Comparison of ENCODE assay signal across 19 mouse cellular contexts in genomic region chr15:80673337-80674095, GRCm38 (mm10). TPM values are rescaled to one million over a fixed set of nuclear protein-coding genes. Genes with fewer than 3 reads are reported as not detected.
DNase-seq lines count a peak whose midpoint lies in the region; ATAC-seq lines count a peak whose summit lies in the region.
"Had no signal": no experiment of that assay in that cellular context is flagged by ENCODE, and none has a peak within 500 bp of the region (broad histone marks: within the 10 kb centered on the region; RNA-seq: fewer than 3 reads in every experiment).

No protein-coding gene starts in this region.

- H3K4me2 ChIP-seq in intestine, embryonic 16.5 days (ENCODE audit: low read depth, low read length): peak overlapping the region; percentile 81
- H3K4me2 ChIP-seq: forebrain, embryonic 15.5 days; heart, embryonic 11.5 days; hindbrain, embryonic 14.5 days; limb, embryonic 15.5 days had no signal

- ATAC-seq in intestine, embryonic 16.5 days: no peak
- peak; percentile 64 for ATAC-seq in monocyte, adult 5-6 weeks (replicated peaks; ENCODE audit: insufficient number of reproducible peaks, low FRiP score, low TSS enrichment, poor library complexity, severe bottlenecking)
- no peak for ATAC-seq in cerebellum, adult (ENCODE audit: insufficient number of reproducible peaks, low FRiP score, low TSS enrichment)
- ATAC-seq: forebrain, embryonic 15.5 days; midbrain, embryonic 16.5 days had no signal

- peak overlapping the region; percentile 65 for H3K27ac ChIP-seq in intestine, embryonic 16.5 days (ENCODE audit: low read length)
- H3K27ac ChIP-seq: forebrain, embryonic 15.5 days; hindbrain, embryonic 14.5 days; limb, embryonic 15.5 days; macrophage had no signal

- H3K9ac ChIP-seq in intestine, embryonic 16.5 days (ENCODE audit: low read depth, low read length): 0 out of 2 replicates have a peak overlapping the region, but pooled peaks have one; percentile 30
- H3K9ac ChIP-seq: forebrain, embryonic 15.5 days; hindbrain, embryonic 14.5 days; limb, embryonic 15.5 days had no signal

- peak overlapping the region; percentile 61 for H3K4me3 ChIP-seq in intestine, embryonic 16.5 days (ENCODE audit: low read length)
- H3K4me3 ChIP-seq: forebrain, embryonic 15.5 days; limb, embryonic 15.5 days had no signal

- H3K27me3 ChIP-seq in intestine, embryonic 16.5 days (replicated peaks; ENCODE audit: control insufficient read depth, insufficient read depth, low read length): no peaks in the 10 kb centered on the region
- H3K27me3 ChIP-seq: CH12.LX had no signal

- DNase-seq in 3T3-L1 (ENCODE audit: low read depth, low spot score) (peak; percentile 70), 416B (ENCODE audit: low read depth) (peak; percentile 20)
- DNase-seq in kidney, postnatal 36 days: no peak
- no peak for DNase-seq in layer of hippocampus, postnatal 25 days (ENCODE audit: extremely low spot score in 1 of 2, low spot score in 1 of 2)
- DNase-seq: adrenal gland, postnatal 14 days; cerebellum, adult 9-10 months; kidney, adult 2 months; kidney, postnatal 4 days; spleen, adult 18-20 months had no signal

- no peaks in the 10 kb centered on the region for H3K36me3 ChIP-seq in intestine, embryonic 16.5 days (ENCODE audit: control insufficient read depth, insufficient read depth, low read length)
- H3K36me3 ChIP-seq: forebrain, embryonic 15.5 days; limb, embryonic 15.5 days had no signal

- WGBS in intestine, embryonic 16.5 days: 61% methylated on average over 4 of the region's 4 CpGs

- H3K9me3 ChIP-seq in intestine, embryonic 16.5 days (ENCODE audit: control insufficient read depth, low read length): no peaks in the 10 kb centered on the region
- H3K9me3 ChIP-seq: forebrain, embryonic 15.5 days; limb, embryonic 15.5 days had no signal

- peaks cover 15% of the 10 kb centered on the region for H3K4me1 ChIP-seq in intestine, embryonic 16.5 days (ENCODE audit: control insufficient read depth, insufficient read depth, low read length)

RNA-seq across cellular contexts. Expression of gene Fam83f, which starts 1.9 kb away (rescaled TPM):
- 24.9 and 29.2 TPM in 2 replicates for polyA plus RNA-seq in intestine, embryonic 16.5 days (2015; fragmentation: Nextera tagmentation; extraction: Ambion mirVana)
- total RNA-seq in monocyte, adult 5-6 weeks (2017): 0.10 to 0.57 TPM in 2 of 3 replicates, not detected in the other
- under 1 TPM in 1 of 2 experiments, not detected in 1; 0.16 TPM for total RNA-seq in layer of hippocampus, postnatal 25 days (2021)

RNA-seq across cellular contexts. Expression of gene Tnrc6b, which starts 37.6 kb away (rescaled TPM):
- 18.0 and 18.2 TPM in 2 replicates for polyA plus RNA-seq in intestine, embryonic 16.5 days (2015; fragmentation: Nextera tagmentation; extraction: Ambion mirVana)
- 42.3 to 110 TPM (median 48.2 TPM) in 3 replicates for total RNA-seq in monocyte, adult 5-6 weeks (2017)
- total RNA-seq in layer of hippocampus, postnatal 25 days (2021): 100 to 1,000 TPM in 1 of 2 experiments, 10 to 100 TPM in 1; 86.8 to 117 TPM

Comparison
In these comparisons a context has a peak if more than half of its experiments do, and no peak if none do; other contexts are left out.
1. DNase-seq: peak in 3T3-L1 (single experiment) and 416B (single experiment); none in kidney, postnatal 36 days (0 of 2) and layer of hippocampus, postnatal 25 days (0 of 2).